ENCODE assay signal across 21 mouse cellular contexts in the genomic region with DNA sequence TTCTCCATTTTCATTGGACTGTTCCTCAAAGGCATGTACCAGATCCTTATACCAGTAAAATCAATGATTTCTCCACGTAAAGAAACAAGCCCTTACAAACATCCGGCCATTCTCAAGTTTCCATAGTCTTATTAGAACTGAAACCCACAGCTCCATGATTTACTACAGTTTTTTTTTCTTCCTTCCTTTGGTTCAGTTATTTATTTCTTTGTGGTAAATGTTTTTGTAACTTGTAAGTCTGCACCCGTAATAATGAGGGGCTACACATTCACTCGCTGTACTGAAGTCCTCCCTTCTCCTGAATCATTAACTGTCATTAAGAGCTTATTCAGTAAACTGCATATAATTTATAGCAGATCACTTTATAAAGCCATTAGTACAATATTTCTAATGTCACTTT.
DNase-seq lines count a peak whose midpoint lies in the region; ATAC-seq and TF ChIP-seq lines count a peak whose summit lies in the region.
"Had no signal": no experiment of that assay in that cellular context is flagged by ENCODE, and none has a peak within 500 bp of the region (broad histone marks: within the 10 kb centered on the region; RNA-seq: fewer than 3 reads in every experiment).

No protein-coding gene starts in this region.

- 13% methylated on average over 4 of the region's 4 CpGs for WGBS in kidney, postnatal 0 days

- no peak overlapping the region for H3K9ac ChIP-seq in kidney, postnatal 0 days (ENCODE audit: low read depth, low read length)

- no peaks in the 10 kb centered on the region for H3K36me3 ChIP-seq in kidney, postnatal 0 days (ENCODE audit: insufficient read depth, low read length)
- H3K36me3 ChIP-seq: G1E had no signal

- ATAC-seq in kidney, postnatal 0 days (replicated peaks; ENCODE audit: low FRiP score, low read depth) = no peak
- ATAC-seq in hematopoietic stem cell, adult 5-6 weeks (replicated peaks in 1 of 2; ENCODE audit: insufficient read depth in 1 of 2, low FRiP score in 2 of 2, low TSS enrichment in 1 of 2, low read depth in 1 of 2, poor library complexity in 2 of 2, severe bottlenecking in 2 of 2) = peak; percentile 45 to 65; a peak in 3 of 4 replicates
- ATAC-seq: activated CD4-positive, CD25-positive, alpha-beta regulatory T cell, adult 4 months; CD4-positive, CD25-positive, alpha-beta regulatory T cell, adult 4 months; Patski had no signal

- H3K4me3 ChIP-seq in kidney, postnatal 0 days (replicated peaks; ENCODE audit: low read depth, low read length) = no peak overlapping the region

- no peak overlapping the region for H3K4me2 ChIP-seq in kidney, postnatal 0 days (ENCODE audit: low read length)

- DNase-seq in kidney, postnatal 0 days (ENCODE audit: low spot score) = peak; percentile 54
- no peak for DNase-seq in kidney, postnatal 14 days
- DNase-seq in forelimb bud, embryonic 11.5 days (ENCODE audit: low read depth, low spot score) = peak; percentile 9
- no peak for DNase-seq in gastrocnemius, adult 8-10 months (ENCODE audit: low spot score in 2 of 2)
- no peak for DNase-seq in lung, postnatal 10 days
- DNase-seq: adrenal gland, adult 2 months; adrenal gland, adult 8-10 months; adrenal gland, postnatal 10 days; adrenal gland, postnatal 14 days; adrenal gland, postnatal 25 days; adrenal gland, postnatal 36 days; B cell, adult 2 months; cerebellum, adult 11 months; cerebellum, adult 11-12 months; cerebellum, adult 18-20 months had no signal

- no peak overlapping the region for H3K27ac ChIP-seq in kidney, postnatal 0 days

- H3K27me3 ChIP-seq in kidney, postnatal 0 days (ENCODE audit: insufficient read depth, low read length) = no peaks in the 10 kb centered on the region
- H3K27me3 ChIP-seq: CH12.LX had no signal

- H3K4me1 ChIP-seq in kidney, postnatal 0 days (replicated peaks; ENCODE audit: insufficient read depth, low read length) = no peaks in the 10 kb centered on the region

- H3K9me3 ChIP-seq in kidney, postnatal 0 days (replicated peaks; ENCODE audit: low read length) = no peaks in the 10 kb centered on the region

- no peak for TF ChIP-seq CTCF in kidney, postnatal 0 days (IDR thresholded peaks at IDR 0.05; ENCODE audit: low read depth)

Comparison
In these comparisons a context has a peak if more than half of its experiments do, and no peak if none do; other contexts are left out.
1. DNase-seq: peak in kidney, postnatal 0 days (single experiment) and forelimb bud, embryonic 11.5 days (single experiment); none in kidney, postnatal 14 days (single experiment), gastrocnemius, adult 8-10 months (0 of 2) and lung, postnatal 10 days (single experiment).